Mouse (Mus musculus) naive thymus-derived CD4-positive, alpha-beta T cell, adult 2 months (primary cell): ENCODE data around the gene Cecr2.
"Not testable (repeated sequence)": the region's sequence is repeated elsewhere in the genome, so short reads cannot be mapped to it uniquely, and the experiment has no call there.

ENCODE experiments used
- DNase-seq: peaks from one replicate; pipeline ENCODE4 v3.0.0-alpha.2; 2011; ENCODE audit warnings: low read depth

Gene Cecr2

DNA sequence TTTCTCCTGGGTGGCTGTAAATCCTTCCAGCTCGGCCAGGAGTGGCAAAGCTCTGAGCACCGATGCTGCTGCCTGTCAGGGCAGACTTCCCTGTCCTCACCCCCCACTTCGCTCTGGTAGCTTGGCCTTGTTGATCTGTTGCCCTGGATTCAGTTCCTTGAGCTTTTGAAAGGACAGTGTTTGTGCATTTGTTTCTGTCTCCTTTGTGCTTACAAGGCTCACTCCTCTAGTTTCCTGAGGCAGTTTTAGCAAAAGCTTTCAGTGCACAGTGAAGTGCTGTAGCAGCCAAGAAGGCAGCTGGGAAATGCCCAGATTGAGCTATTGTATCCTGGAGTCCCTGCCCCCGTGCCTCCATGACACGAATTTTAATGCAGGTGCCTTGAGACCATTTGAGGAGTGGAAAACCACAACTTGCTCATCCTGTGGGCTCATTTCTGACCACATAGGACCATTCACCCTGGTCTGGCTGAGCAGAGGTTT, 107.0 kb downstream of the Cecr2 start, which contains the start of gene Slc25a18:
Gene Slc25a18 (plus strand): TSS at position 430 of the 480 bp plus-strand sequence.
- DNase-seq = no peak

DNA sequence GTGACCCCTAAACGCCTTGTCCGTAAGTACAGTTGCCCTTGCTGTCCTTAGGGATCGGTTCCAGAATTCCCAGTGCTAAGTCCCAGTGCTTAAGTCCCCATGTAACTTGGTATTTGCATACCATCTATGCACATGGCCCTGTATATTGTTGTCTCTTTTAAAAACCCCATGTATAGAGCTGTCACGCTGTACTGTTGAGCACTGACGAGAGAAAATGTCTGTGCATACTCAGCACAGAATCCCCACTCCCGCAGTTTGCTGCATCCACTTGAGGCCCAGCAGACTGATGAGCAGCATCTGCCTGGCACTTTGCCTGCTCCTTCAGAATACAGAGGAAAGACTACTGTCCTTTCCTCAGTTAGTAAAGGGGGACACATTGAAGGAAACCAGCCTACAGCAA, 107.6 kb downstream of the Cecr2 start:
- no peak for DNase-seq

GRCm38 (mm10) chr6:120776286-120776685, 110.1 kb downstream of the Cecr2 start:
- no peak for DNase-seq

GRCm38 (mm10) chr6:120777533-120777932, 111.4 kb downstream of the Cecr2 start:
- DNase-seq = no peak

GRCm38 (mm10) chr6:120778226-120778625, 112.1 kb downstream of the Cecr2 start:
- DNase-seq = no peak

GRCm38 (mm10) chr6:120782948-120783347, 116.8 kb downstream of the Cecr2 start:
- no peak for DNase-seq

- no peak for DNase-seq
Measured at GRCm38 (mm10) chr6:120784351-120784750, 118.2 kb downstream of the Cecr2 start.

DNA sequence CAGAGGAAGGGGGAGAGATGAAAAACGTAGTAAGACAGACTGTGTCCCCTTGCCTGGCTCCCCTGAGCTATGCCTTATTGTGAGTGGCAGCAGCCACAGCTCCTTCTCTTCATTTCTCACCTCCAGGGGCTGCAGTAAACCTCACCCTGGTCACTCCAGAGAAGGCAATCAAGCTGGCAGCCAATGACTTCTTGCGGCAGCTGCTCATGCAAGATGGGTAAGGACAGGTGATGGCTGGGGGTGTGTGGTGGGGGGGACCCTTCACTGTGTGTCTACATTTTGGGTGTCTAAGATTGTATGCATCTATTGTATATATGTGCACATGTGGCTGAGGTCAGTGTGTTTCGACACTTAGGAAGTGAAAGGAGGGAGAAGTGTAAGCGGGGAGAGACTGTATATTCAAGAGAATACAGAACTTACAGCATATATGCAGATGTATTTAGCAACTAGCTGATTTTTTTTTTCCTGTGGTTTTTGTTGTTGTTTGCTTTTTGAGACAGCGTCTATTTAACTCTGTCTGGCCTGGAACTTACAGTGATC, 122.0 kb downstream of the Cecr2 start:
- no peak for DNase-seq

- peak; percentile 63 for DNase-seq
Measured at GRCm38 (mm10) chr6:120788904-120789303, 122.7 kb downstream of the Cecr2 start.

- no peak for DNase-seq
Measured at GRCm38 (mm10) chr6:120790153-120790552, 124.0 kb downstream of the Cecr2 start.

- no peak for DNase-seq
Measured at GRCm38 (mm10) chr6:120790717-120791116, 124.5 kb downstream of the Cecr2 start.

DNA sequence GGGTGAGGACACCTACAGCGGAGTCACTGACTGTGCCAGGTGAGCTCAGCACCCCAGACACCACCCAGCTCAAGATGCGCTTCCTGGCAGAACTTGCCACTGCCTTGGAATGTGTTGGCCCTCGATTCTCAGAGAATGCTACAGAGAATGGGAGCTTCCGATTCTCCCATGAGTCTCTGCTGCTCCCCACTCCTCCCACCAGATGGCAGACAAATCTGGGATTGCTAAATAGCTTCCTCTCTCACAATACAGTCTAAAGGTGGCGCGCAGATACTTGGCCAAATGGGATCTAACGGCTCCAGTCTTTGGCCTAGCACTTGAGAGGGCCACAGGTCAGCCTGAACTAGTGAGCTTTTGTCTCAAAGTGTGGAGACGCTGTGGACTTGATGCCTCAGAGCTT, 126.8 kb downstream of the Cecr2 start:
- DNase-seq = no peak

DNA sequence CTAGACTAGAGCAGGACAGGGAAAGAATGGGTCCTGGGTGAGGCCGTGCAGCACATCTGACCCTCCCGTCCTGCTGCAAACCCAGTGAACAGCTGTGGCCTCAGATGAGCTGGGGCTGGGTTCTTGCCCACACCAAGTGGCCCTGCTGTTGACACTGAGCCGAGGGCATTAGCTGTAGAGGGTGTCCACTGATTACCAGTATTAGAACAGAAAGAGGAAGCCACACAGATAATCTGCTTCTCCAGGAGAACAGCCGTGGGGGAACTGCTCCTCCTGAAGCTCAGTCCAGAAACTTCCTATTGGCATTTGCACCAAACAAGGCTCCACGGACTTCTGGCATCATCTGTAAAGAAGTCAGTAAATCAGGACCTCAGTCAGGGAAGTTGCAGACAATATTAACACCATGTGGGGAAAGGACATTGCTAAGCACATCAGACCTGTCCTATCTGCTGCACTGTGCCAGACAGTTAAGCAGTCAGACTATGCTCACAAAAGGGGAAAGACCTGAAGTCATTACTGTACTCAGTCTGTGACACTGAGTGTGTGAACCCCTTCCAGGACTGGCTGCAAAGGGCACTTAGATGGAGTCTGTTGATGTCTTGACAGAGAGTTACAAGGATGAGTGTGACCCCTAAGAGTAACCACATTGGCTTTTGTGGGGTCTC, 129.4 kb downstream of the Cecr2 start:
- no peak for DNase-seq

- no peak for DNase-seq
Measured at GRCm38 (mm10) chr6:120796111-120796510, 129.9 kb downstream of the Cecr2 start.

DNA sequence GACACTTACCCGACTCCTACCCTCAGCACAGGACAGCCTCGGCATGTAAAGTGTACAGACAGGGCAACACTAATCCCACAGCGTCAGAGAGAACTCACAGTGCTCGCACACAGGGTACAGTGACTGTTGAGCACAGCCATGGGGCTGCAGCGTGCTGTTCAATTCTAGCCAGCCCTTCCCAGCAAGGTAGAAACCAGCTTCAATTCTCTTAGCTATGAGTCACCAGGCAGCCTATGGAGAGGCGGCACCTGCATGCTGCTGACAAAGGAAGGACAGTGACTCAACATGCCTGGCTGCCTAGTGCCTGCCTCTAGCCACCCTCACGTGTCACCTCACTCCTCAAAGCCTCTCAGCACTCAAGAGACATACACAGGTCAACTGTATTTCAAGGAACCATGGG, 131.8 kb downstream of the Cecr2 start:
- no peak for DNase-seq

- no peak for DNase-seq
Measured at GRCm38 (mm10) chr6:120798905-120799304, 132.7 kb downstream of the Cecr2 start.

- DNase-seq = peak; percentile 48
Measured at GRCm38 (mm10) chr6:120799581-120800041, 133.4 kb downstream of the Cecr2 start.

DNA sequence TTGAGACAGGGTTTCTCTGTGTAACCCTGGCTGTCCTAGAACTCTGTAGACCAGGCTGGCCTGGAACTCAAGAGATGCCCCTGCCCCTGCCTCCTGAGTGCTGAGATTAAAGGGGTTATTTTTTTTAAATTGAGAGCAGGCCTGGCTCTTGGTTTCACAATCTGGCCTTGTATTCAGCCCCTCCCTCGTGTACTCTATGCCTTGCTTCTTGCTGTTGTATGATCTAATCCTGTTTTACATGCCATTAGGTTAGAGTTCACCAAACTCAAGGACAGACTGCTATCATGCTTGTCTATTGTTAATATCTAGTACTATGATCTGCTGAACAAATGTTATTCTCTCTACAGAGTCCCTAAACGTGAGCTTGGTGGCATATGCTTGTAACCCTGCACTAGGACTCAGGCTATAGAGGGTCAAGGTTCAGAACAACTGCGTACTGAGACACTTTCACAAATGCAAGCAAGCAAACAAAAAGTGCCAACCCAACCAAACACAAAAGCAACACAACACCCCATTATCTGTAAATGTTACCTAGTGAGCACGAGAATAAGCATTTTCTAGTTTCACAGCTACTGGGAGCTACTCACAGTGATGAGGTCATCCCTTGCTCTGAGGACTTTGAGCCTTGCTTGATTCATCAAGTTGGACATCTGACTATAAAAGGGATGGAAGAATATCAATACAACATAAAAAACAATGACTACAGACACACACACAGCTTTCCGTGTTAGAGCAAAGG, 141.0 kb downstream of the Cecr2 start:
- no peak for DNase-seq

- DNase-seq = no peak
Measured at GRCm38 (mm10) chr6:120807738-120808081, 141.5 kb downstream of the Cecr2 start.

GRCm38 (mm10) chr6:120811999-120812398, 145.8 kb downstream of the Cecr2 start:
- DNase-seq = not testable (repeated sequence)

- no peak for DNase-seq
Measured at GRCm38 (mm10) chr6:120819294-120819693, 153.1 kb downstream of the Cecr2 start.

- no peak for DNase-seq
Measured at GRCm38 (mm10) chr6:120820144-120820543, 154.0 kb downstream of the Cecr2 start.
